Mouse (Mus musculus): ENCODE results near the gene Npcd. TPM values are rescaled to one million over a fixed set of nuclear protein-coding genes. Genes with fewer than 3 reads are reported as not detected.

Gene Npcd
- polyA plus RNA-seq, 1 experiment = not detected

DNA sequence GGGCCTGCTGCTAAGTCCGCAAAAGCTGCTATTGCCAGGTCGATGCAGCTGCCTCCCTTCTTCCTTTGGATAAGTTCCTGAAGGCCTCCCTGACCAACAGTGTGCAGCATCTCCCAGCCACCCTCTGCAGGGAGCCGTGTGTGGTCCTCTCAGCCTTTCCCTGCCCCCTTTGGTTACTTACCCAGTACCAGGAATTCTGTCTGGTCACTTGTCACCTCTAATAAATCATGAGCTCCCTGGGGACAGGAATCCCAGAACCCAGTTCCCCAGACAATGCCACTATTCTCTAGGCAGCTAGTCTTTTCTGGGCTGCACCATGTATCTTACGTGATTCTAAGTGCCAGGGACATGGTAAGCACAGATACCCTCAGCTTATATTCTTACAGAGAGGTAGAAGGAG, 11.9 kb upstream of the Npcd start:
- Histone ChIP-seq H3K4me3 (ENCODE audit: control insufficient read depth, low read depth, low read length) (no peak overlapping the region), H3K4me1 (ENCODE audit: control insufficient read depth, insufficient read depth, low read length) (no peaks in the 10 kb centered on the region), H3K27ac (ENCODE audit: control insufficient read depth, insufficient read depth, low read depth, low read length) (no peak overlapping the region), H3K36me3 (ENCODE audit: control insufficient read depth, insufficient read depth, low read length) (no peaks in the 10 kb centered on the region), H3K27me3 (ENCODE audit: control insufficient read depth, insufficient read depth, low read length) (no peaks in the 10 kb centered on the region)
- TF ChIP-seq CTCF (IDR thresholded peaks at IDR 0.05; ENCODE audit: control insufficient read depth, insufficient read depth, insufficient replicate concordance, low read depth, low read length) (no peak), POLR2A (IDR thresholded peaks at IDR 0.05; ENCODE audit: control insufficient read depth, low read depth, low read length) (no peak)

DNA sequence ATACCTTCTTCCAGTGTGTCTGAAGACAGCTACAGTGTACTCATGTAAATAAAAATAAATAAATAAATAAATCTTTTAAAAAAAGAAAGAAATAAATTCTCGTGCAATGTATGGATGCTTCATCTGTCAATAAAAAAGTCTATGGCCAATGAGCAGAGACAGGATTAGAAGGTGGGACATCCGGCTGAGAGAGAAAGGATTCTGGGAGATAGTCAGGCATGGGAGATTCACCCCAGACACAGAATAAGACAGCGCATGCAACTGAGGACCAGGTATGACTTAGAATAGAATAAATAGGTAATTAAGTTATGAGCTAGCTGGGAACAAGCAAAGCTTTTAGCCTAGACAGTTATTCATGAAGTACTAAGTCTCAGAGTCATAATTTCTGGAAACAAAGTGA, 8.9 kb upstream of the Npcd start:
- TF ChIP-seq CTCF (IDR thresholded peaks at IDR 0.05; ENCODE audit: control insufficient read depth, insufficient read depth, insufficient replicate concordance, low read depth, low read length) = no peak
- TF ChIP-seq POLR2A (IDR thresholded peaks at IDR 0.05; ENCODE audit: control insufficient read depth, low read depth, low read length) = no peak
- no peaks in the 10 kb centered on the region for H3K4me1 ChIP-seq (ENCODE audit: control insufficient read depth, insufficient read depth, low read length)
- H3K36me3 ChIP-seq (ENCODE audit: control insufficient read depth, insufficient read depth, low read length) = no peaks in the 10 kb centered on the region
- no peak overlapping the region for H3K27ac ChIP-seq (ENCODE audit: control insufficient read depth, insufficient read depth, low read depth, low read length)
- no peaks in the 10 kb centered on the region for H3K27me3 ChIP-seq (ENCODE audit: control insufficient read depth, insufficient read depth, low read length)
- H3K4me3 ChIP-seq (ENCODE audit: control insufficient read depth, low read depth, low read length) = no peak overlapping the region

DNA sequence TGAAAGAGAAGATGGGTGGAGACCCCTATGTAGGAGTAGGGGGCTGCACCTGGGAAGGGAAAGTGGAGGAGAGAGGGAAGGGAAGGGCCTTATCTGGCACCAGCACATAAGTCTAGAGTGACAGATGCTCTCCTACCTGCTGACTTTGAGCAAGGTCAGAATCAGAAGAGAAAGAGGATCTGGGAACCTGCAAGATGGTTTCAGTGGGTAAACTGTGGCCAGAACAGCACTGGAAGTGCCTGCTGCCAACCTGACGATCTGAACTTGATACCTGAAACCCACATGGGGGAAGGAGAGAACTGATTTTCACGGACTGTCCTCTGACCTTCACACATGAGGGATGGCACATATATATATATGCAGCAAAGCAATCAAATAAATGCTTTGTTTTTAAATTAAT, 6.2 kb upstream of the Npcd start:
- no peaks in the 10 kb centered on the region for H3K36me3 ChIP-seq (ENCODE audit: control insufficient read depth, insufficient read depth, low read length)
- H3K4me1 ChIP-seq (ENCODE audit: control insufficient read depth, insufficient read depth, low read length) = no peaks in the 10 kb centered on the region
- H3K4me3 ChIP-seq (ENCODE audit: control insufficient read depth, low read depth, low read length) = no peak overlapping the region
- TF ChIP-seq CTCF (IDR thresholded peaks at IDR 0.05; ENCODE audit: control insufficient read depth, insufficient read depth, insufficient replicate concordance, low read depth, low read length) = no peak
- H3K27me3 ChIP-seq (ENCODE audit: control insufficient read depth, insufficient read depth, low read length) = no peaks in the 10 kb centered on the region
- H3K27ac ChIP-seq (ENCODE audit: control insufficient read depth, insufficient read depth, low read depth, low read length) = no peak overlapping the region

DNA sequence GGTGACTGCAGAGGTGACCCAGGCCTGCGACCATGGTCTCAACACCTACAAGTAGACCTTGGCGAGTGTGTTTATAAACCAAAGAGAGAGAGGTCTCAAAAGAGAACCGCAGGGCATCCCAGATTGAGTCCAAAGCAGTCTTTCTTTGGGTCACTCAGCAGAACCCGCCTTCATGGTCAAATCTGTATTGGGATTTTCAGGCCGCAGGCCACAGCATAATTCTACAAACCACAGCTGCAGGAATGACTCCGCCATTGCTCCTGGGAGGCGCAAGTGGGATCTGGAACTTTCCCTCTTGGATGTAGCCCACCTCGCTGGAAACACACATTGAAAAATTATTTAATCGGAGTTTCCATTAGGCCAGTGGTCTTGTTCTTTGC, 834 bp upstream of the Npcd start:
- no peak overlapping the region for H3K4me3 ChIP-seq (ENCODE audit: control insufficient read depth, low read depth, low read length)
- TF ChIP-seq POLR2A (IDR thresholded peaks at IDR 0.05; ENCODE audit: control insufficient read depth, low read depth, low read length) (no peak), CTCF (IDR thresholded peaks at IDR 0.05; ENCODE audit: control insufficient read depth, insufficient read depth, insufficient replicate concordance, low read depth, low read length) (no peak)
- H3K27ac ChIP-seq (ENCODE audit: control insufficient read depth, insufficient read depth, low read depth, low read length) = no peak overlapping the region
- H3K4me1 ChIP-seq (ENCODE audit: control insufficient read depth, insufficient read depth, low read length) = peaks cover 13% of the 10 kb centered on the region
- no peaks in the 10 kb centered on the region for H3K27me3 ChIP-seq (ENCODE audit: control insufficient read depth, insufficient read depth, low read length)
- H3K36me3 ChIP-seq (ENCODE audit: control insufficient read depth, insufficient read depth, low read length) = no peaks in the 10 kb centered on the region

DNA sequence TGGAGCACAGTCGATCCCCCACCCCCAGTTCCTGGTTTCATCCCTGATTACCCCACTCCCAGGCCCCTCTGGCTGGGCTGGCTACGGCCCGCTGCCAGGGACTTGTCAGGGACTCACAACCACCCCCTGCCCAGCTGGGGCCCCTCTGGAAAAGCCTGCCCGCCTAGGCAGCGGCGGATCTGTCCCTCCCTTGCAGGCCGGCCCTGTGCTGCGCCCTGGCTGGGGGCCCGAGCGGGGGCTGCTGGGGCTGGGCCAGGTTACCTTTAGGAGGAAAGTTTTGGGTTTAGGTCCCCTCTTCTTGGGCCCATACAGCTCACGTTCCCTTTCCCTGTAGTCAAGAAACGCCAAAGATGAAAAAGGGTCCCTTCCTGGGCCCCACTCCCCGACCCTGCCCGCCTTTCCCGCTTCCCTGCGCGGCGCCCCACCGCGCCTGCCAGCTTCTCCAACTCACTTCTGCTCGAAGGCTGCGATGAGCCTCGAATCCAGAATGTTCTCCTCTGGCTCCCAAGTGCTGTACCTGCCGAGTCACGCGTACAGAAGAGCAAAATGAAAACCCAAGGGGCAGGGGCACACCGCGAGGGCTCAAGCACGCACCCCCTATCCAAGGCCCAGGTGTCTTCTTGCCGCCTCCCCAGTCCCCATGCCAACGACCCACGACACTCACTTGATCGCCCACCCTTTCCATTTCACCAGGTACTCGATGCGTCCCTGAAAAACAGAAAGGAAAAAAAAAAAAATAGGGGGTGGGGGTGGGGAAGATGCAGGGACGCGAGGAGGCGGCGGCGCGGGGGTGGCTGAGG, 586 bp downstream of the Npcd start:
- no peaks in the 10 kb centered on the region for H3K36me3 ChIP-seq (ENCODE audit: control insufficient read depth, insufficient read depth, low read length)
- H3K4me1 ChIP-seq (ENCODE audit: control insufficient read depth, insufficient read depth, low read length) = peaks cover 15% of the 10 kb centered on the region
- no peaks in the 10 kb centered on the region for H3K27me3 ChIP-seq (ENCODE audit: control insufficient read depth, insufficient read depth, low read length)
- TF ChIP-seq POLR2A (IDR thresholded peaks at IDR 0.05; ENCODE audit: control insufficient read depth, low read depth, low read length) (no peak), CTCF (IDR thresholded peaks at IDR 0.05; ENCODE audit: control insufficient read depth, insufficient read depth, insufficient replicate concordance, low read depth, low read length) (no peak)
- H3K27ac ChIP-seq (ENCODE audit: control insufficient read depth, insufficient read depth, low read depth, low read length) = peak overlapping the region; percentile 74
- H3K4me3 ChIP-seq (ENCODE audit: control insufficient read depth, low read depth, low read length) = peak overlapping the region; percentile 94

DNA sequence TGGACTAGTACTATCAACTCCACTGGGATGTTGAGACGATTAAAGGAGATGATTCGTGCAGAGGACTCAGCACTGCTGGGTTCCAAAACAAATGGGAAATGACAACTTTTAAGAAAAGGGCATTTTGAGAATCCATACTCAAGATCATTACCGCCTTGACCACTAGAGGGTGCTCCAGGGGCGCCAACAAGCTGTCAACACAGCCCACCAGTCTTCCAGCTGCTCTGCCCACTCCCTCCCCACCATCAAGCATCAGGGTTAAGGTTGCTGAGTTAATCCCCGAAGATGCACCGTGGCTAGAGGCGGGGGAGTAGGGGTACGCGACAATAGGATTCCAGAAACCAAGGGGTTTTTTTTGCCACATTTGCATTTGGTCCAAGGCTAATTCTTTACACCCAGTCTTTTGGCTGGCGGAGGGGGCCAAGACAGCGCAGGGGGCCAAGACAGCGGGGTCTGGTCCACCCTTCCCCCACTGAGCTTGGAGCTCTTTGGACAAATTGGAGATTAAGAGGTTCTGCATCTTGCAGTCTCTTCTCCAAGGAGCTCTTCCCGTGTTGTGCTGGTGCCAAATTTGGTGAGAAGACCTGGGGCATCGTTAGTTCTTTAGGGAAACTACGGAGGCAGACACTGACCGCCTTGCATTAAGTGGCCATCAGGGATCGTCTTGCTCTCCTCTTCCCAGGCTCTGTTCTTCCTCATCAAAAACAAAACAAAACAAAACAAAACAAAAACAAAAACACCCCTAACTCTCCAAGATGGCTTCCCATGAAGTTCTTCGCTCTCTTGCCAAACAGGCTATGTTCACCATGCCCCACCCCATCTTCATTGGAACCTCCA, 1.8 kb downstream of the Npcd start:
- Histone ChIP-seq H3K27me3 (ENCODE audit: control insufficient read depth, insufficient read depth, low read length) (no peaks in the 10 kb centered on the region), H3K36me3 (ENCODE audit: control insufficient read depth, insufficient read depth, low read length) (no peaks in the 10 kb centered on the region), H3K4me3 (ENCODE audit: control insufficient read depth, low read depth, low read length) (no peak overlapping the region), H3K27ac (ENCODE audit: control insufficient read depth, insufficient read depth, low read depth, low read length) (no peak overlapping the region), H3K4me1 (ENCODE audit: control insufficient read depth, insufficient read depth, low read length) (peaks cover 19% of the 10 kb centered on the region)
- peak; percentile 77 for TF ChIP-seq CTCF (IDR thresholded peaks at IDR 0.05; ENCODE audit: control insufficient read depth, insufficient read depth, insufficient replicate concordance, low read depth, low read length)
- TF ChIP-seq POLR2A (IDR thresholded peaks at IDR 0.05; ENCODE audit: control insufficient read depth, low read depth, low read length) = no peak

DNA sequence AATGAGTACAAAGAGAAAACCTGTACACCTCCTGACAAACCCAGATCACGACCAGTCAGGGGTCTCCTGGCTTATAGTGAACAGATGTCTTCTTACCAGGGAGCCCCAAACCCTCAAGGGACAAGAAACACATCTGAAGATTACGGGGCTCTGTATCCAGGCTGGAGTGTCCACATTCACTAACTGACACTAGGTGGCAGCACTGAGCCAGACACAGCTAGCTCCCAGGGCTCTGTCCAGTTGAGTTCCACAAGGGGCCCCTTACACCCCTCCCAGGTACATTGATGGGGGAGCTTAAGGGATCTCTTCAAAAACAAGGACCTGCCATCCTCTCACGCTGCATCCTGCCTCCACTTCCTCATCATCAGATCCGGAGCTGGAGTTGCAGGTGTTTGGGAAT, 3.6 kb downstream of the Npcd start:
- no peaks in the 10 kb centered on the region for H3K27me3 ChIP-seq (ENCODE audit: control insufficient read depth, insufficient read depth, low read length)
- no peak overlapping the region for H3K27ac ChIP-seq (ENCODE audit: control insufficient read depth, insufficient read depth, low read depth, low read length)
- no peak overlapping the region for H3K4me3 ChIP-seq (ENCODE audit: control insufficient read depth, low read depth, low read length)
- TF ChIP-seq POLR2A (IDR thresholded peaks at IDR 0.05; ENCODE audit: control insufficient read depth, low read depth, low read length) (no peak), CTCF (IDR thresholded peaks at IDR 0.05; ENCODE audit: control insufficient read depth, insufficient read depth, insufficient replicate concordance, low read depth, low read length) (peak; percentile 81)
- peaks cover 19% of the 10 kb centered on the region for H3K4me1 ChIP-seq (ENCODE audit: control insufficient read depth, insufficient read depth, low read length)
- H3K36me3 ChIP-seq (ENCODE audit: control insufficient read depth, insufficient read depth, low read length) = no peaks in the 10 kb centered on the region
